Mouse (Mus musculus): ENCODE results near the gene Csad. TPM values are rescaled to one million over a fixed set of nuclear protein-coding genes. Genes with fewer than 3 reads are reported as not detected.

The Csad gene
- polyA plus RNA-seq, 1 experiment = 34.6 TPM

GRCm38 (mm10) chr15:102191699-102192098 is 12.8 kb downstream of the Csad start:
- Histone ChIP-seq H3K27ac (ENCODE audit: insufficient read depth, low read length) (no peak overlapping the region), H3K4me3 (ENCODE audit: insufficient read depth, low read length) (no peak overlapping the region), H3K4me1 (ENCODE audit: control insufficient read depth, insufficient read depth, low read length) (no peaks in the 10 kb centered on the region)
- TF ChIP-seq POLR2A (IDR thresholded peaks at IDR 0.05; ENCODE audit: extremely low read depth, insufficient read depth, low read length) = no peak
- no peak for TF ChIP-seq CTCF (IDR thresholded peaks at IDR 0.05; ENCODE audit: extremely low read depth, insufficient read depth, low read length)

DNA sequence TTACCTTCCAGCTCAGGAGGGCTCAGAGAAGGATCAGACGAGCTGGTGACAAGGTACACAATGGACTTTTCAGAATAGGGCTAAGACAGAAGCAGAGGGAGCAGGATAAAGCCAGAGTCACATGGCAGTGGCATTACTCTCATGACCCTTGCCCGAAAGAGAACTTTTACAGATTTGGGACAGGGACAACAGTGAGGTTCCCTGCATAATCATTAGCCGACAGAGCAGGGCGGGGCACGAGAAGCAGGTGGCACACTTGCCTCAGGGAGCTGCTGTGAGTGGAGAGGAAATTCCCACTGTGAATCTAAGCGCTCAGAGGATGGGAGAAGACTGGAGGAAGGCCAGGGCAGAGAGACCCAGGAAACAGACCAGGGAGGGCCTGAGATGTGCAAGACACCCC is 15.6 kb downstream of the Csad start:
- Histone ChIP-seq H3K27ac (ENCODE audit: insufficient read depth, low read length) (no peak overlapping the region), H3K4me1 (ENCODE audit: control insufficient read depth, insufficient read depth, low read length) (no peaks in the 10 kb centered on the region)
- TF ChIP-seq POLR2A (IDR thresholded peaks at IDR 0.05; ENCODE audit: extremely low read depth, insufficient read depth, low read length) (no peak), CTCF (IDR thresholded peaks at IDR 0.05; ENCODE audit: extremely low read depth, insufficient read depth, low read length) (no peak)

DNA sequence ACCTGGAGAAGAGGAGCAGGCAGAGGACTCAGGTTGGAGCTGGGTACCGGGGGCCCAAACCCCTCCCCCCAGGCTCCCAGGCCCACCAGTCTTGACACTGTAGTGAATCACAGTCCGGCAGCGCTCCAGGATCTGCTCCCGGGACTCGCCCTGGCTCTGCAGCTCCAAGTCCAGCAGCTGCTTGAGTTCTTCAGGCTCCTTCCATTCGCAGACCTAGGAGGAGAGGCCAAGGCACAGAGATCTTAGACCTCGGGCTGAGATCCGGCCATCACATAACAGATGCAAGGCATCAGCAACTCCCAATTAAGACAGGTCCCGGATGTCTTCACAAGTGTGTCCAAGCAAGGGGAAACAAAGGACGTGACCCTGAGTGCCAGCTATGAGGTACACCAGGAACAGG is 16.4 kb downstream of the Csad start:
- Histone ChIP-seq H3K27ac (ENCODE audit: insufficient read depth, low read length) (no peak overlapping the region), H3K4me3 (ENCODE audit: insufficient read depth, low read length) (no peak overlapping the region), H3K4me1 (ENCODE audit: control insufficient read depth, insufficient read depth, low read length) (no peaks in the 10 kb centered on the region)
- TF ChIP-seq CTCF (IDR thresholded peaks at IDR 0.05; ENCODE audit: extremely low read depth, insufficient read depth, low read length) (no peak), POLR2A (IDR thresholded peaks at IDR 0.05; ENCODE audit: extremely low read depth, insufficient read depth, low read length) (no peak)

More for the DNA sequence above, 15.6 kb downstream of the Csad start:
- H3K4me3 ChIP-seq (ENCODE audit: insufficient read depth, low read length) = no peak overlapping the region

DNA sequence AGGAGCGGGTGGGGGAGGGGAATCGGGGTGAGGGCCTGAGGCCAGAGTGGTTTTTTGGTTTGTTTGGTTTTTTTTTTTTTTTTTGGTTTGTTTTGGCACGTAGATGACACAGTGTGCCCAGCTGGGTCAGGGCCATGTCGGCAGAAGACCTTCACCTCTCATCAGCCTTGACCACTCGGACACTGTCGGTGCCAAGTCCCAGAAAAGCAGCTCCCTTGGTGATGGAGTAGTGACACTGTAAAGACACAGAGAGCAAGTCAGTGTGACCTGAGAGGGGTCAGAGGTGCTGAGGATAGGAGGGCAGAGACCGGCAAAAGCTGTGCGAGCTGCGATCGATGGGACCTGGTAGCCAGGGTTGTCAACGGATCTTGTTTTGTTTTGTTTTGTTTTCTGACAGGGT is 18.3 kb downstream of the Csad start:
- TF ChIP-seq POLR2A (IDR thresholded peaks at IDR 0.05; ENCODE audit: extremely low read depth, insufficient read depth, low read length) (no peak), CTCF (IDR thresholded peaks at IDR 0.05; ENCODE audit: extremely low read depth, insufficient read depth, low read length) (no peak)
- H3K4me1 ChIP-seq (ENCODE audit: control insufficient read depth, insufficient read depth, low read length) = no peaks in the 10 kb centered on the region
- H3K4me3 ChIP-seq (ENCODE audit: insufficient read depth, low read length) = no peak overlapping the region
- no peak overlapping the region for H3K27ac ChIP-seq (ENCODE audit: insufficient read depth, low read length)

DNA sequence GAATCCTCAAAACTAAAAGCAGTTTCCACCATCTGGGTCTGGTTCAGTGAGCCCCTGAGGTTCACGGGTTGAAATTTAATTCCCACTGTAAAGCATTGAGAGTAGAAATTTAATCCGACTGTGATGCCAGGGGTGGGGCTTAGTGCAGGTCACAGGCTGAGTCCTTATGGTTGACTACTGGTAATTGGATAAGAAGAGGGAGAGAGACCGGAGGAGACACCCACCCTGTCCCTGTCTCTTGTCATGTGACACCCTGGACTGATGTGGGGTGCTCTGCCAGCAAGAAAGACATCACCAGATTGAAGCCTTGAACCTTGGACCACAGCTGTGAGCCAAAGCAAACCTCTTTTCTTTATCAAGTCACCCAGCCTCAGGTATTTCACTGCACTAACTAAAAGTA is 21.4 kb downstream of the Csad start:
- TF ChIP-seq POLR2A (IDR thresholded peaks at IDR 0.05; ENCODE audit: extremely low read depth, insufficient read depth, low read length) (no peak), CTCF (IDR thresholded peaks at IDR 0.05; ENCODE audit: extremely low read depth, insufficient read depth, low read length) (no peak)
- H3K4me1 ChIP-seq (ENCODE audit: control insufficient read depth, insufficient read depth, low read length) = no peaks in the 10 kb centered on the region
- no peak overlapping the region for H3K27ac ChIP-seq (ENCODE audit: insufficient read depth, low read length)
- H3K4me3 ChIP-seq (ENCODE audit: insufficient read depth, low read length) = no peak overlapping the region

GRCm38 (mm10) chr15:102179924-102180323 is 24.6 kb downstream of the Csad start:
- no peak overlapping the region for H3K27ac ChIP-seq (ENCODE audit: insufficient read depth, low read length)
- no peaks in the 10 kb centered on the region for H3K4me1 ChIP-seq (ENCODE audit: control insufficient read depth, insufficient read depth, low read length)
- no peak overlapping the region for H3K4me3 ChIP-seq (ENCODE audit: insufficient read depth, low read length)
- TF ChIP-seq CTCF (IDR thresholded peaks at IDR 0.05; ENCODE audit: extremely low read depth, insufficient read depth, low read length) (no peak), POLR2A (IDR thresholded peaks at IDR 0.05; ENCODE audit: extremely low read depth, insufficient read depth, low read length) (no peak)

DNA sequence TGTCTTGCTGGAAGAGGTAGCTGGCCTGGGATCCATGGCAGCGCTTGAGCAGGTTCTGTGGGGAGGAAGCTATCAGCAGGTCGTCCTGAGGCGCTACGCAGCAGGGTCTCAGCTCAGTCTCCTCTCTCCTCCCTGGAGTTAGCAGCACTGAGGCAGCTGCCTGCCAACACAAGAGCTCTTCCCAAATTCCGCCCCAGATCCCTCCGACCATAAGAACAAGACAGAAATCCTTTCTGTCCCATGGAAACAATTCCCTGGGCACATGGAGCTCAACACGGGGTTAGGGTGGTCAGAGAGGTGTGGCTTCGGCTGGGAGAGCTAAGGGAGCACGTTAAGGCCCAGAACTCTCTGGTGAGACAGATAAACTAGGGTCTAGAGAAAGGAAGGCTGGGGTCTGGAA is 25.4 kb downstream of the Csad start:
- no peak overlapping the region for H3K4me3 ChIP-seq (ENCODE audit: insufficient read depth, low read length)
- no peak overlapping the region for H3K27ac ChIP-seq (ENCODE audit: insufficient read depth, low read length)
- TF ChIP-seq CTCF (IDR thresholded peaks at IDR 0.05; ENCODE audit: extremely low read depth, insufficient read depth, low read length) (no peak), POLR2A (IDR thresholded peaks at IDR 0.05; ENCODE audit: extremely low read depth, insufficient read depth, low read length) (no peak)
- no peaks in the 10 kb centered on the region for H3K4me1 ChIP-seq (ENCODE audit: control insufficient read depth, insufficient read depth, low read length)

- TF ChIP-seq CTCF (IDR thresholded peaks at IDR 0.05; ENCODE audit: extremely low read depth, insufficient read depth, low read length) (peak; percentile 87), POLR2A (IDR thresholded peaks at IDR 0.05; ENCODE audit: extremely low read depth, insufficient read depth, low read length) (no peak)
- H3K4me3 ChIP-seq (ENCODE audit: insufficient read depth, low read length) = no peak overlapping the region
- no peak overlapping the region for H3K27ac ChIP-seq (ENCODE audit: insufficient read depth, low read length)
- no peaks in the 10 kb centered on the region for H3K4me1 ChIP-seq (ENCODE audit: control insufficient read depth, insufficient read depth, low read length)
Observed at GRCm38 (mm10) chr15:102178279-102178678, 26.2 kb downstream of the Csad start.

- H3K4me3 ChIP-seq (ENCODE audit: insufficient read depth, low read length) = no peak overlapping the region
- H3K27ac ChIP-seq (ENCODE audit: insufficient read depth, low read length) = no peak overlapping the region
- H3K4me1 ChIP-seq (ENCODE audit: control insufficient read depth, insufficient read depth, low read length) = no peaks in the 10 kb centered on the region
- no peak for TF ChIP-seq CTCF (IDR thresholded peaks at IDR 0.05; ENCODE audit: extremely low read depth, insufficient read depth, low read length)
- TF ChIP-seq POLR2A (IDR thresholded peaks at IDR 0.05; ENCODE audit: extremely low read depth, insufficient read depth, low read length) = no peak
Observed at GRCm38 (mm10) chr15:102177417-102177816, 27.1 kb downstream of the Csad start.

DNA sequence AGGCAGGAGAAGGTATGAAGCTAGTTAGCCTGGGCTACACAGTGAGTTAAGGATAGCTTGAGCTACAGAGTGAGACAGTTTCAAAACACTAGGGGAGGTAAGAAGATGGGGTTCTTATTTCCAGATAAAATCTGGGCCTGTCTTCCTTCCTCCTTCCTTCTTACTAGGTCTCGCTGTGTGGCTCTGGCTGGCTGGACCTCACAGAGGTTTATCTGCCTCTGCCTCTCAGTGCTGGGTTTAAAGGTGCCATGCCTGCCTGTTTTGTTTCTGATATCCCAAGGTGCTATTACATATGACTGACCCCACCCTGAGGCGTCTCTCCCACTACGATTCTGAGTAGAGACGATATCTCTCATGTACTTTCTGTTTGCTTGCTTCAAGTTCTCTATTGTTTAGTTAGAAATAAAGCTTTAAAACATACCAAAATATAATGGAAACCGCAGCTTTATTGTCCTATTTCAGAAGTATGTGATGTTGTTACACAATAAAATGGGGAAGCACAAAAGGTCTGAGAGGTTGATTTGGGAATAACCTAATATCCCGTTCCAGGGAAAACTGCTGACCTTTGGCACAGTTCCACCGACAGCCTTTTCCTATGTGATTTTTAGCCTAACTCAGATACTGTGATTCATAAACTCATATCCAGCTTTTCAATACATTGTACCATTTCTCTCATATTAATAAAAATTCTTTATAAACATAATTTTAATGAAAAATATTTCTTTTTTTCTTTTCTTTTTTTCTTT is 27.8 kb downstream of the Csad start:
- Histone ChIP-seq H3K4me3 (ENCODE audit: insufficient read depth, low read length) (no peak overlapping the region), H3K4me1 (ENCODE audit: control insufficient read depth, insufficient read depth, low read length) (no peaks in the 10 kb centered on the region), H3K27ac (ENCODE audit: insufficient read depth, low read length) (no peak overlapping the region)
- no peak for TF ChIP-seq CTCF (IDR thresholded peaks at IDR 0.05; ENCODE audit: extremely low read depth, insufficient read depth, low read length)
- no peak for TF ChIP-seq POLR2A (IDR thresholded peaks at IDR 0.05; ENCODE audit: extremely low read depth, insufficient read depth, low read length)

Data from cortical plate, adult 2 months (tissue).